Mouse (Mus musculus): ENCODE results near the gene Asb8.

Gene Asb8

DNA sequence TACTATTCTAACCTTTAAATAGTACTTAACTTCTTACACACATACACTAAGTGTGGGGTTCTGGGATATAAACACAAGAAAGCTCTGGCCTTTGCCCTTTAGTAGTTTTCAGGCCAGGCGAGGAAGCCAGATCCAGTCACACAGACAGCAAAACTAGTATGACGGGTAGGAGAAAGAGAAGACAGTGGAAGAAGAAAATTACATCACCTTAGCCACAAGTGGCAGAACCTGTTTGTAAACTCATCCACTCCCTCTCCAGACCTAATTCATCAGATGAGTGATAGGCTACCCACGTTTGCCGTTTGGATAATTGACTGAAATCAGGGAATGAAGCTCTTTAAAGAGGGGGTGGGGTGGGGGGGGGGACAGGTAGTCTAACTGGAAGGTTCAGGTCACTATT lies 73.6 kb downstream of the Asb8 start:
- TF ChIP-seq GATA4 (IDR thresholded peaks at IDR 0.05; ENCODE audit: insufficient replicate concordance, low read length): no peak

DNA sequence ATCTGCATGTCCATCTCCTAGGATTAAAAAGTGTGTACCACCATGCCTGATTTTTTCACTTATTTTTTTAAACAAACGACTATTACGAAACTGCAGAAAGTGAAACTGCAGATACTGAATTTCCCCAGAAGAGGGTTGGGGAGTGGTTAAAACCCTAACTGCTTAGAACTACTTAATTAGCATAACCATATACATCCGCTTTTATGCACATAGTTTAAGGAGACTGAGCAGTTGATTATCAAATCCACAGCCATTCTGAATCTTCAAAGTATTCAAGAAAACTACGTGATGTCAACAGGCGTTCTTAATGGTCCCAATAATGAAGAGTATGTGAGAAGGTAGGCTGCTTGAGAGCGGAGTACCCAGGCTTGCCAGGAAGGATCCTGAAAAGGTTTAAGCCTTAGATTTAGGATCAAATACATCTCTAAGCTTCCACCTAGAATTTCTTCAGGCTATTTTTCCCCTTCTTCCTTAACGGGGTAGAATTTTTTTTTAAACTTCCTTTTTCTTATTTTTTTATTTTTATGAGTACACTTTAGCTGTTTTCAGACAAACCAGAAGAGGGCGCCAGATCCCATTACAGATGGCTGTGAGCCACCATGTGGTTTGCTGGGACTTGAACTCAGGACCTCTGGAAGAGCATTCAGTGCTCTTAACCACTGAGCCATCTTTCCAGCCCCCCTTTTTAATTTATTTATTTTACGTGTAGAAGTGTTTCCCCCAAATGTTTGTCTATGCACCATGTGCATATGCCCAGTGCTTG lies 75.8 kb downstream of the Asb8 start:
- TF ChIP-seq GATA4 (IDR thresholded peaks at IDR 0.05; ENCODE audit: insufficient replicate concordance, low read length): no peak

DNA sequence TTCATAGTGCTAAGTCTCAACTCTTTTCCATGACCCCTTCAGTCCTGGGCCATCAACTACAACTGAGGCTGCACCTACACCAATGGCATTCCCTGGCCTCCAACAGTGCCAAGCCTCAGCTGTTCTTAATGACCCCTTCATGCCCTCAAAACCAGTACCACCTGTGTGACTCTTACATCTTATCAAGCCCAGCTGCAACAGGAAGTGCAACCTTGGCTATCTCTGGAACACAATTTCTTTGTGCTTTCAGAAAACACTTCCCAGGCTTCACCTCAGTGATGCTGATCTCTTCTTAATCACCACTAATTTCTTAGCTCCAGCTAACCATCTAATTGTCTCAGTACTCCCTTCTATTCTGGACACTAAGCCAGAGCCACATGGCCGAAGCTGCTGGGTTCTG lies 76.5 kb downstream of the Asb8 start:
- no peak for TF ChIP-seq GATA4 (IDR thresholded peaks at IDR 0.05; ENCODE audit: insufficient replicate concordance, low read length)

Measured in liver, adult (tissue).